Mouse (Mus musculus): ENCODE data around the gene Cacna2d2.

GRCm38 (mm10) chr9:107570016-107570415 lies 170.6 kb downstream of the Cacna2d2 start:
- TF ChIP-seq CTCF (conservative IDR thresholded peaks at IDR 0.05; ENCODE audit: insufficient read depth, insufficient read length, low read depth, low read length) = no peak
- TF ChIP-seq POLR2A (IDR thresholded peaks at IDR 0.05; ENCODE audit: low read depth, low read length) = no peak

Data from kidney, adult 2 months (tissue).